Mouse (Mus musculus) myocyte (in vitro differentiated cells): ENCODE results near the gene Etv6.

ENCODE experiments used
- CEBPB ChIP-seq: IDR thresholded peaks from 2 replicates; pipeline ENCODE4 v1.6.1; 2011; ENCODE audit warnings: mild to moderate bottlenecking, moderate library complexity; ENCODE audit not compliant: poor library complexity, insufficient read depth, severe bottlenecking
- MAX ChIP-seq: IDR thresholded peaks from one replicate; pipeline ENCODE4 v1.6.1; 2011; ENCODE audit warnings: low read depth, mild to moderate bottlenecking, control low read depth
- MYOD1 ChIP-seq, 3 experiments: IDR thresholded peaks; one replicate each; pipeline ENCODE4 v1.6.1; 2011; ENCODE audit warnings: control low read depth in 2 of 3, low read depth in 2 of 3, mild to moderate bottlenecking in 2 of 3, moderate library complexity in 1 of 3; ENCODE audit not compliant: insufficient read length in 2 of 3, control insufficient read depth in 1 of 3
- MYOG ChIP-seq, 3 experiments: IDR thresholded peaks; one replicate each; pipeline ENCODE4 v1.6.1; 2011; ENCODE audit warnings: control low read depth in 2 of 3, low read depth in 2 of 3, mild to moderate bottlenecking in 2 of 3; ENCODE audit not compliant: insufficient read length in 2 of 3, control insufficient read depth in 1 of 3, insufficient read depth in 1 of 3
- POLR2A ChIP-seq: IDR thresholded peaks from one replicate; pipeline ENCODE4 v1.6.1; 2011; ENCODE audit warnings: low read depth, mild to moderate bottlenecking, control low read depth, moderate library complexity; ENCODE audit not compliant: insufficient read length
- REST ChIP-seq: IDR thresholded peaks from one replicate; pipeline ENCODE4 v1.6.1; 2011; ENCODE audit warnings: mild to moderate bottlenecking, control low read depth, moderate library complexity; ENCODE audit not compliant: insufficient read depth, insufficient read length
- TCF12 ChIP-seq: IDR thresholded peaks from one replicate; pipeline ENCODE4 v1.6.1; 2011; ENCODE audit warnings: mild to moderate bottlenecking, control low read depth; ENCODE audit not compliant: poor library complexity, insufficient read depth, severe bottlenecking
- USF1 ChIP-seq: IDR thresholded peaks from one replicate; pipeline ENCODE4 v1.6.1; 2011; ENCODE audit warnings: low read depth, mild to moderate bottlenecking, control low read depth, moderate library complexity

DNA sequence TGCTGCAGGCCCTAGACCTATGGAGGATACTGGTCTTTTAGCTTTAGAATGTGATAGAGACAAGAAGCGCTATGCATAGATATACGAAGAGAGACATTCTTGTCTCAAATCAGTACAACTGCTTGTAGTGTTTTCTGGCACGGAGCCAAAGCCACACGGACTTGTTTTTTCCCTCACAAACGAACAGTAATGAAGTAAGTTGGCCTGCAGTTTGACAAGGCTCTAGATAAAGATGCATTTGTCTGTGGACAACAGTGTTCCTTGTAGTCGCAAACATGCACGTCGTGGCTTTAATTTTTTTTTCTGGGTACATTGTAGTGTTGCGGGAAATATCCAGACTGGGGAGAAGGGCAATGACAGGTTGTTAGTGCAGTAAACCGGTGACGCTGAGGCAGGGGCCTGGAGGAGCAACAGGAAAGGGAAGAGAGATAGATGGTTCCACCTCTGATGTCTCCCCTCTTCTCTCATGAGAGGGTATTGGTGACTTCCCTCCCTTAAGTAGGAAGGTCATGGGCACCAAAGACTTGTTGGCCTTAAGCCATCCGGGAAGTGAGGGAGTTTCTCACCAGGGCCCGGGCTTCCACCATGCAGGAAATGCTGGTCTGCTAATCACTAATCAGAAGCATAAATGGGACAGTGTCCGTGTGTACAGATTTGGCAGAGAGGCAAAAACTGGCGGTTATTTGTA lies 70.2 kb downstream of the Etv6 start:
- TF ChIP-seq MYOD1 (IDR thresholded peaks at IDR 0.05; ENCODE audit: control insufficient read depth in 1 of 3, insufficient read length in 2 of 3, low read depth in 2 of 3) (no peak), POLR2A (no peak), REST (no peak), CEBPB (no peak), MYOG (IDR thresholded peaks at IDR 0.05; ENCODE audit: control insufficient read depth in 1 of 3, insufficient read depth in 1 of 3, insufficient read length in 2 of 3, low read depth in 2 of 3) (no peak), USF1 (no peak), TCF12 (no peak), MAX (no peak)
